ENCODE assay signal across 8 mouse cellular contexts in the genomic region with DNA sequence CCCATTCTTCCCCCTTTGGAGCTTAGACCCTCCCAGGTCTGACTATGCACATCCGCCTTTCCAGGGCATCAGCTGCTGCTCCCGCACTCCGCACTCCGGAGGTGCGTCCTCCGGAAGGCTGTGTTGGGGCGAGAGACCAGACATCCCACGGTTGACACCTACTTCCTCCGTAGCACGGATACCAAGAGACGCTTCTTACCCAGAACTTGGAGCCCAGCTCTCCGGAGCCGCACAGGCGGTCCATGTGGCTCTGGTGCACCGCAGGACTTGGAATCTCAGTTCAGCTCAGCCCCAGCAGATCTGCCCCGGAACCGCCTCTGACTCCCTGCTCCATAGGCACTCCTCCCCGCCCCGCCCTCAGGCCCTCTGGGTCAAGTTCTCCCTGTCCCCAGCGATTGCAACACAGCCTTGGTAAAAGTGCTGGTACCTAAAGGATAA. TPM values are rescaled to one million over a fixed set of nuclear protein-coding genes. Genes with fewer than 3 reads are reported as not detected.
DNase-seq lines count a peak whose midpoint lies in the region; ATAC-seq and TF ChIP-seq lines count a peak whose summit lies in the region.

A gene (minus strand): TSS at position 326 of the 438 bp plus-strand sequence.

- in situ Hi-C loops in ES-E14 (cut with MboI; ENCODE audit: low sequenced_read_pairs in 2 of 2, unreplicated experiment in 2 of 2): no loop called here

- H3K4me3 ChIP-seq in ES-E14 (ENCODE audit: insufficient read depth in 1 of 2, low read depth in 1 of 2, low read length in 2 of 2, poor library complexity in 1 of 2, severe bottlenecking in 1 of 2): peak within 1 kb of the TSS; percentile 55 to 57
- H3K4me3 ChIP-seq in bone marrow macrophage, adult 2 months (ENCODE audit: insufficient read depth, low read length): peak within 1 kb of the TSS; percentile 81
- peak within 1 kb of the TSS; percentile 11 for H3K4me3 ChIP-seq in lung, adult 2 months (replicated peaks; ENCODE audit: extremely low read depth, low read depth, low read length)
- peak within 1 kb of the TSS; percentile 6; the same call in 1 of the 2 replicates for H3K4me3 ChIP-seq in neural tube, embryonic 14.5 days (ENCODE audit: low read depth, low read length)

- DNase-seq in ES-E14 (ENCODE audit: low read depth, low spot score): peak; percentile 45
- DNase-seq in heart, adult 8-10 months (ENCODE audit: low spot score): peak; percentile 35
- DNase-seq in kidney, adult 18-20 months: peak; percentile 72
- DNase-seq in lung, adult 2 months: peak; percentile 73
- no peak for DNase-seq in layer of hippocampus, adult 9-10 months (ENCODE audit: low spot score)
- DNase-seq in cerebellum, adult 8-10 months: no peak

- 0 out of 2 replicates have a peak, but pooled peaks have one; percentile 11 for TF ChIP-seq CTCF in bone marrow macrophage, adult 2 months (IDR thresholded peaks at IDR 0.05; ENCODE audit: low read depth, low read length)
- TF ChIP-seq CTCF in lung, adult 2 months (IDR thresholded peaks at IDR 0.05; ENCODE audit: insufficient read depth, low read length): no peak

- TF ChIP-seq POLR2A in bone marrow macrophage, adult 2 months (IDR thresholded peaks at IDR 0.05; ENCODE audit: borderline replicate concordance, low read depth, low read length): no peak
- 0 out of 2 replicates have a peak, but pooled peaks have one; percentile 23 for TF ChIP-seq POLR2A in lung, adult 2 months (IDR thresholded peaks at IDR 0.05; ENCODE audit: borderline replicate concordance, extremely low read depth, low read depth, low read length)

- H3K4me2 ChIP-seq in neural tube, embryonic 14.5 days (ENCODE audit: low read depth, low read length): no peak within 1 kb of the TSS; the same call in 1 of the 2 replicates

- H3K27ac ChIP-seq in ES-E14 (ENCODE audit: insufficient read depth, low read depth, low read length, poor library complexity, severe bottlenecking): no peak within 1 kb of the TSS
- peak within 1 kb of the TSS; percentile 76 for H3K27ac ChIP-seq in bone marrow macrophage, adult 2 months (ENCODE audit: insufficient read depth, low read depth, low read length)
- no peak within 1 kb of the TSS for H3K27ac ChIP-seq in neural tube, embryonic 14.5 days (ENCODE audit: low read depth, low read length)

- H3K9ac ChIP-seq in ES-E14 (ENCODE audit: insufficient read depth, low read depth, low read length, poor library complexity, severe bottlenecking): peak within 1 kb of the TSS; percentile 41
- H3K9ac ChIP-seq in neural tube, embryonic 14.5 days (replicated peaks; ENCODE audit: low read depth, low read length): no peak within 1 kb of the TSS

- no peaks in the 10 kb centered on the region for H3K9me3 ChIP-seq in ES-E14 (ENCODE audit: control insufficient read depth, insufficient read depth, low read depth, low read length)
- no peaks in the 10 kb centered on the region for H3K9me3 ChIP-seq in neural tube, embryonic 14.5 days (ENCODE audit: control insufficient read depth, low read length)

- H3K4me1 ChIP-seq in ES-E14 (ENCODE audit: control insufficient read depth in 2 of 2, insufficient read depth in 2 of 2, low read length in 2 of 2, poor library complexity in 1 of 2): no peaks in the 10 kb centered on the region
- H3K4me1 ChIP-seq in bone marrow macrophage, adult 2 months (ENCODE audit: control insufficient read depth, insufficient read depth, low read length): peaks cover 24% of the 10 kb centered on the region
- H3K4me1 ChIP-seq in lung, adult 2 months (ENCODE audit: control insufficient read depth, insufficient read depth, low read length): no peaks in the 10 kb centered on the region; the same call in 1 of the 2 replicates
- no peaks in the 10 kb centered on the region for H3K4me1 ChIP-seq in neural tube, embryonic 14.5 days (ENCODE audit: control insufficient read depth, insufficient read depth, low read length)

- no peak for ATAC-seq in neural tube, embryonic 14.5 days (ENCODE audit: low read depth)

- WGBS in lung, adult 2 months: 4% methylated on average over 20 of the region's 20 CpGs
- WGBS in neural tube, embryonic 14.5 days: 15% methylated on average over 20 of the region's 20 CpGs

- no peaks in the 10 kb centered on the region for H3K27me3 ChIP-seq in neural tube, embryonic 14.5 days (ENCODE audit: control insufficient read depth, insufficient read depth, low read length)

- H3K36me3 ChIP-seq in ES-E14 (ENCODE audit: control insufficient read depth, insufficient read depth, low read length, poor library complexity, severe bottlenecking): no peaks in the 10 kb centered on the region
- H3K36me3 ChIP-seq in neural tube, embryonic 14.5 days (ENCODE audit: control insufficient read depth, insufficient read depth, low read length): no peaks in the 10 kb centered on the region

TF ChIP-seq in ES-E14, 5 proteins besides CTCF, POLR2A, EP300 and RAD21:
- TF ChIP-seq ZNF384 (IDR thresholded peaks at IDR 0.05; ENCODE audit: low read depth, low read length): no peak
- no peak for TF ChIP-seq HCFC1 (IDR thresholded peaks at IDR 0.05; ENCODE audit: borderline replicate concordance, insufficient read depth, low read length)
- no peak for TF ChIP-seq ZC3H11A (IDR thresholded peaks at IDR 0.05; ENCODE audit: borderline replicate concordance, low read depth, low read length)
- TF ChIP-seq CHD2 (IDR thresholded peaks at IDR 0.05; ENCODE audit: low read depth, low read length): no peak
- TF ChIP-seq MAFK (IDR thresholded peaks at IDR 0.05; ENCODE audit: insufficient read depth, low read depth, low read length): no peak

RNA-seq across cellular contexts. Expression of the gene that starts here (rescaled TPM):
- 0.79 and 1.5 TPM in 2 replicates for total RNA-seq in ES-E14 (2012; rRNA removed)
- 57.3 and 58.9 TPM in 2 replicates for polyA plus RNA-seq in bone marrow macrophage, adult 2 months (2012; ENCODE audit: insufficient read depth, insufficient read length, missing spikeins)
- total RNA-seq in heart, adult 8-10 months (2022): 1 to 10 TPM in 3 of 4 experiments, under 1 TPM in 1; 0.91 to 2.3 (median 1.7) TPM
- polyA plus RNA-seq in lung, adult 2 months (2012; rRNA removed): 47.6 and 57.9 TPM in 2 replicates
- polyA plus RNA-seq in neural tube, embryonic 14.5 days (2014; fragmentation: Nextera tagmentation; extraction: Ambion mirVana): 0.81 and 1.4 TPM in 2 replicates

Comparison
In these comparisons a context has a peak if more than half of its experiments do, and no peak if none do; other contexts are left out.
1. RNA of the gene that starts here (polyA plus RNA-seq): 47.6 to 57.9 TPM in lung, adult 2 months and 57.3 to 58.9 TPM in bone marrow macrophage, adult 2 months; 0.81 to 1.4 TPM in neural tube, embryonic 14.5 days; every median in the first group is over 10 times any median in the second.
2. DNase-seq: peak in ES-E14 (single experiment), heart, adult 8-10 months (single experiment), kidney, adult 18-20 months (single experiment) and lung, adult 2 months (single experiment); none in layer of hippocampus, adult 9-10 months (single experiment) and cerebellum, adult 8-10 months (single experiment).
3. H3K4me3 ChIP-seq: peak in every context shown above with its lines; median percentile 81 in bone marrow macrophage, adult 2 months; 56 in ES-E14; 11 in lung, adult 2 months; 6 in neural tube, embryonic 14.5 days.